Mouse (Mus musculus): Measurements from ENCODE around the gene Milr1. TPM values are rescaled to one million over a fixed set of nuclear protein-coding genes. Genes with fewer than 3 reads are reported as not detected.
"Not testable (repeated sequence)": the region's sequence is repeated elsewhere in the genome, so short reads cannot be mapped to it uniquely, and the experiment has no call there.

Milr1 gene
- total RNA-seq (2015; ENCODE audit: low replicate concordance) (7.9 and 10.5 TPM in 2 replicates), total RNA-seq (2017; ENCODE audit: low replicate concordance) (9.1 and 13.4 TPM in 2 replicates)

DNA sequence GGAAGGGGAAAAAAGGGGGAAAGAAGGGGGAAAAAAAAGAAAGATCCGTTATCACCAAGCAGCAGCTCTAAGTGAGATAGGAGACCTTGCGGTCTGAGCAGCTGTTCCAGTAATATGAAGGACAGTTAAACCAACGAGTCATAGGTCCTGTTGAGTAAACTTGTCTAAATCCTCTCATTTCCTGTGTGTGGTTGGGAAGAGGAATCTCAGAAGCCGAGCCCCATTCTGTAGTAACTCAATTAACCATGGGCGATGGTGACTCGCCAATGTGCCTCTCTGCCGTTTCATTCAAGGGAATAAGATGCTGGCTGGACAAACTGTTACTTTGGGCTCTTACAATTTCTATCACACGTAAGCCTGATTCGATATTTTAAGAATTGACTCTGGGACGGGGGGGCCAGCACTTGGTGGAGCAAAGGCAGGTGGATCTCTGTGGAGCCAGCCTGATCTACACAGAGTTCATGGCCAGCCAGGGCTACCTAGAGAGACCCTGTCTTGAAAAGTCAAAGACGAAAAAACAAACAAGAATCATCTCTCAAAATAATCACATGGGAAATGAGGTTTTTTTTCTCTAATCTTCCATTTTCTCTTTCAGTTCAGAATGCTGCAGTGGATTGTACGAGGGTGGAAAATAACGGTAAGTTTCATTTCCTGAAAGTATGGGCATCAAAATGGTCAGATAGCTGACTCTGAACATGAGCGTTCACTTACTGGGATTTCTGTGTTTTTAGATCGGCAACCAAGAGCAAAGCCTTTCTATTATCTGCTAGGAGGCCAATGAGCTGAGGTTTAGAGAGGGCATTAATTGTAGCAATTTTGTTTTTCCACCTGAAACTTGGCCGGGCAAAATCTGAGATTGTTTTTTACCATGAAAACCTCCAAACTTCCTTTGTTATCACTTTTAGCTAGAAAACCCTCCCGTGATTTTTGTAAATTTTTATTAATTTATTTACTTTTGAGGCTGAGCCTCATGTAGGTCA, at the start of gene Milr1:
Milr1 (plus strand) TSS at position 188 of the 980 bp plus-strand sequence.
- no peak for ATAC-seq (replicated peaks; ENCODE audit: low FRiP score, poor library complexity, severe bottlenecking)

DNA sequence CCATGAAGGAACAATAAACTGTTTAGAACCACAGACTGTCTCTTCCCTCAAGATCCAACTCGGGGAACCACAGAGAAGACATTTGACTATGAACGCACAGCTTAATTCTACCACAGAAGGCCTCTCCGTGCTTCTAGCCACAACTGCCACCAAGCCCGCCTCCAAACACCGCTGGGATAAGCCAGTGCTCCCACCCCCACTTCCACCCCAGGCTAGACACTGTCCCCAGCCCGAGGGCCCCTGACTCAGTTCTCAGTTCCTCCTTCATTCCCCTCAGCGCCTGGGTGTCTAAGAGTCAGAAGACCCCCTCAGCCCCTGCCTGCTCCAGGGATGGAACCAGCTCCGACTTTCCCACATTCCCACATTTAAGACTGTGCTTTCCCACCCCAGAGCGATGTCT, 49.4 kb upstream of the Milr1 start:
- no peak for ATAC-seq (replicated peaks; ENCODE audit: low FRiP score, poor library complexity, severe bottlenecking)

DNA sequence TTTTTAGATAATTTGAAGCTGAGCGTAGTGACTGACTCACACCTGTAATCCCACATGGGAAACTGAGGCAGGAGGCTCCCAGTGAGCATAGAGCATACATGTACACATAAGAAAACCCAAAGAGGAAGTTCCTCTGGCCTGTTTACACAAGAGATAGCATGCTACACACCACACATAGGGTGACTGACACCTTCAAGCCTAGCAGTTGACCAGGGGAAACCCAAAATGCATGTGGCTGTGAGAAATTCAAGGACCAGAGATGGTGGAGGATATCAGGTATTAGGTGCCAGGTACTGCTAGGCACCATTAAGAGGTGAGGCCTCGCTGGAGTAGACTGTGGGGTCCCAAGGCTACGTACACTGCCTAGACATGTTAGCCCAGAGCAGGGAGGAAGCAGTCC, 48.4 kb upstream of the Milr1 start:
- no peak for ATAC-seq (replicated peaks; ENCODE audit: low FRiP score, poor library complexity, severe bottlenecking)

DNA sequence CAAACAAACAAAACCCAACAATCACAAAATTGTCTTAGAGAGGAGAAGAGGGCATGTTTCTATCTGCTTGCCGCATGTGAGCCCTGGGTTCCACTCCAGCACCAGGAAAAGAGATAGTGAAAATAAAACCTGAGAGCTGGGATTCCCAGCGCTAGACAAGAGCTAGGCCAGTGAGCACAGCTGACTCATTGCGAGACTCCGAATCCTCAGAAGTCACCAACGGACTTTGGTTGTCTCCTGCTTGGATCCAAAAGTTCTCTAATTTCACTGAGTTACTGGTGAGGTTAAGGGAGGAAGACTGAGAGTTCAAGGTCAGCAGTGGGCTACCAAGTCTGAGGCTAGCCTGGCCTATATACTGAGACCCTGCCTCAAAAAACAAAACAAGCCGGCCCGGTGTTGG, 47.1 kb upstream of the Milr1 start:
- ATAC-seq (replicated peaks; ENCODE audit: low FRiP score, poor library complexity, severe bottlenecking): no peak

DNA sequence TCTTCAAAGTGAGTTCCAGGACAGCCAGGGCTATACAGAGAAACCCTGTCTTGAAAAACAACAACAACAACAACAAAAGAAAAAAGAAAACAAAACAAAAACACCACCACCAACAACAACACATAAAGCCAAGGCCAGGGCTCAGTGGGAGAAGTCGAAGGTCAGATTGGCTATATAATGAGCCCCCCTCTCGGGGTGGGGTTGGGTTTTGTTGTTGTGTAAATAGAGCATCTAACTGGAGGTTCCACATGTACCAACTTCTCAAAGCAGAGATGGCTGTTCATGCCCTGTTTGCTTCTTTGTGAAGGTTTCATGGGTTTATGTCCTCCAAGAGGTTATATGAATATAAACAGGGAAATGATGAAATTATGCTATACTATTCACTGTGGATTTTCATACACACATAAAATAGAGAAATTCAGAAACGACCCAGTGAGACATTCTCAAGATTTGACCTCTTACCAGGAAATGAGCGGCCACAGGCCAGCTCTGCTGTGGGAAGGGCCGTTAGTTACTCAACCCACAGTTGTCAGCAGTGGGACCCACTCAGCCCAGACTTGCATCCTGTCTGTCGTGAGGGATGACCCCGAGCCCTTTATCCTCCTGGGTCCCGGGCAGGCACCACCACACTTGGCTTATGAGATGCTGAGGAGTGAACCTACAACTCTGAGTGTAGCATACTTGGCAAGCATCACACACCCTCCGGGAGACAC, 46.5 kb upstream of the Milr1 start:
- ATAC-seq (replicated peaks; ENCODE audit: low FRiP score, poor library complexity, severe bottlenecking): no peak

DNA sequence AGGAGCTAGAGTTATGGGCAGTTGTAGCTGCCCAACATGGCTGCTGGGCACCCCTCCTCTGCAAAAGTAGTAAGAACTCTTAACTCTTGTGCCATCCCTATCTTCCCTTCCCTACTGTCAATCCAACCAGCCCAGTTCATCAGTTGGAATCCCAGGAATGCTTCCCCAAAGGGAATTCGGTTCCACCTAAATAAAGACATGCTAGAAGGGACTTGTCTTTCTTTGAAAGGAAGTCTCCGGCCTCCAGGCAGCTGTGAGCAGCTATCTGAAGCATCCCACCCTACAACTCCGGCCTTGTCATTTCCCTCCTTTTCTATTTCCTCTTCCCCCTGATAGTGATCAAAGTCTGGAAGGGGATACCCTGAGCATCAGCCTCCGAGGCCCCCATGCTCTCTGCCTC, 44.8 kb upstream of the Milr1 start:
- ATAC-seq (replicated peaks; ENCODE audit: low FRiP score, poor library complexity, severe bottlenecking): no peak

DNA sequence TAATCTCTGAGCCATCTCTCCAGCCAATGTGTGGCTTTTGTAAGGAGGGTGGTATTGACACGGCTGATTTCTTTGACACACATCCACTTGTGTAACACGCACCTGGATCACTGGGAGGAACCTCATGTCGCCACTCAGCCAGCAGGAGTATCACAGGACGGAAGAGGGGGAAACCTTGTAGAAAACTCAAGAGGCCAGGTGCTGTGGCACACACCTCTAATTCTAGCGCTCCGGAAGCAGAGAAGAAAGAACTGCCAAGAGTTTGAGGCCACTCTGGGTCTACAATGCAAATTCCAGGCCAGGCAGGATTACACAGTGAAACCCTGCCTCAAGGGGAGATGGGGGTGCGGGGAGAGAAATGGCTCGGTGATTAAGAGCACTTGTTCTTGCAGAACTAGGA, 43.9 kb upstream of the Milr1 start:
- no peak for ATAC-seq (replicated peaks; ENCODE audit: low FRiP score, poor library complexity, severe bottlenecking)

DNA sequence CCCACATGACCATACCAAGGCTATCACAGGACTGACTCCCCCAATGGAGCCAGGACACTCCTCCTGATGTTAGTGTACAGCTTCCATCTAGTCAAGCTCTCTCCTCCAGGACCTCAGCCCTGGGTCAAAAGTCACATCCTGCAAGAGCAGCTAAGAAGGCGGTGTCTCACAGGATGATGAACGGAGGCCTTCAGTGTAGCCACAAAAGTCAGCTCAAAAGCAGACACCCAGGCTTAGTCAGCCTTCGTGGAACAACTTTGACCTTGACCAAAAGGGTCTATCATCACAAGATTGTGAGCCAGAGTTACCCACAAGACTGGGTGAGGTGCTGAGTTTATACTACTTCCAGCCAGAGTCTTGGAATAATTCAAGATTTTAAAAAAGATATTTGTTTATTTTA, 43.2 kb upstream of the Milr1 start:
- no peak for ATAC-seq (replicated peaks; ENCODE audit: low FRiP score, poor library complexity, severe bottlenecking)

DNA sequence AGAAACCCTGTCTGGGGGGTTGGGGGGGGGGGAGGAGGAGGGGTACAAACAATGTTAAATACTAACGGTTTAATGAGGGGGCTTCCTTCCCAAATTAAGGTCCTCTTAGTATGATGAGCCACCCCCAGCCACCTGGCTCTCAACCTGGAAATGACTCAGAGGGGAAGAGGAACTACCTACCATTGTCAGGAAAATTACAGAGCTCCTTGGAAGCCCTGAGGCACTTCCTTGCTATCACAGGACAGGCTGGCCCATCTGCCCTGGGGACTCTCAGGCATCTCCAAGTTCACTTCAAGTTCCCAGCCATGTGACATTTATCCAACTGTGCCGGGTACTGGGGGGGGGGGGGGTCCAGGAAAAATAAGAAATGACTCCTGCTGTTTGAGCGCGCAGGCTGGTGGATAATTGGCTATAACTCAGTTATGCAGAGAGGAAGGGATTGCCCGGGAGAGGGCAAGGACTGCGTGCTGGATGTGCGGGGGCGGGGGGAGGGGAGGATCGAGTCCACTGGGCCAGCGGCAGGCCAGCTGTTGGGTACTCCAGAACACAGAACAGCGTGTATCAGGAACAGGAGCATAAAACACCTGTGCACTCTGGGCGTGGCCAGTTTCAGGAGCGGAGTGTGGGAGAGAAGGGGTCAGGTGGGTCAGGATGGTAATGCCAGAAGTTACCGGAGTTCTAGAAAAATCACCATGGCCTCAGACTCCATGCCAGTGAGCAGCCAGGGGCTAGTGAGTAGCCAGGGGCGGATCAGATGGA, 41.6 kb upstream of the Milr1 start:
- ATAC-seq (replicated peaks; ENCODE audit: low FRiP score, poor library complexity, severe bottlenecking): no peak

DNA sequence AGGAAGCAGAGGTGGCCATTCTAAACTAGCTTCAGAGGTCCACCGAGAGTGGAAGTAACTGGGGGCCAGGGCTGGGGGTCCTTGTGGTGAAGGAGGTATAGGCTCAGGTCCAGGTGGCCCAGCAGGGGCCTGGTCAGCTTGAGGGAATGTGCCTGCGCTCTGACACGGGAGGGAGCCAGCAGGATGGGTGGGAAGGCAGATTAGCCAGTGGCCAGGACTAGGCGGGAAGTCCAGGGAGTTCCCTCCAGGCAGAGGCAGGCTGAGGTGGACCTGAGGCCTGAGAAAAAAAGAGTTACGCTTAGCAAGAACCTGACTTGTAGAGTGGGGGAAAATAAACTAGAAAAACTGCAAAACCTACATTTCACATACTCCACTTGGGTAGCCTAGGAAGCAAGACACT, 40.2 kb upstream of the Milr1 start:
- ATAC-seq (replicated peaks; ENCODE audit: low FRiP score, poor library complexity, severe bottlenecking): no peak

DNA sequence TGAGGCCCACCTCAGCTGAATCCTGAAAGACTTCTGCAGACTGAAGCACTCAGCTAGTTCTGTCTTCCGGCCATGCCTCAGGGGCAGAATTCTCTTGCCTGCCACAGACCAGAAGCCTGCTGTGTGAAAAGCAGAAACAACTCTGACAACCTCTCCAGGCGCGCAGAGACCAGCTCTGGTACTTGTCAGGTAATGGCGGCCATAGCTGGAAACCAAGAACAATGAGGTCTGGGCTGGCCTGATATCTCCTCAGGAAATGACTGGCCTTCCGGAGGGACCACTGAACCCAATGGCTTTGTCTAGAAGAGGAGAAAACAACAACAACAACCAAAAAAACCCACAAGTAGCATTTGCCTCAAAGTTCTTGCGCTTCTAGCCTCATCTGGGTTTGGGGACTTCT, 36.0 kb upstream of the Milr1 start:
- ATAC-seq (replicated peaks; ENCODE audit: low FRiP score, poor library complexity, severe bottlenecking): no peak

DNA sequence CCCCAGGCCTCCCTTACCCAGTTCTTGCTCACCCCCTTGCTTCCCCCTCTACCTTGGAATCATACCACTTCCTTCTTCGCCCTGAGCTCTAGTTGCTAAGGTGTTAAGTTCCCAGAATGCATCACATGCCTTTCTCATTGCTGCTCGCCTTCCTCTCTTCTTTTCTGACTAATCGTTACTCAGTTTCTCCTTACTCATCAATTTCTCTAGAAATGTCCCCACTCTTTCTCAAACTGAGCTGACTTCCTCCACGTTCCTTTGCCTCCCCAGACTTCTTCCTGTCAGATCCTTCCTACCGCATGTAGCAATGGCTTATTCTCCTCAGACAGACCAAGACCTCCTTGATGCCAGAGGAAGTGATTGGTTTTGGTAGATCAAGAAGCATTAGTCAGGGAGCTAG, 34.5 kb upstream of the Milr1 start:
- no peak for ATAC-seq (replicated peaks; ENCODE audit: low FRiP score, poor library complexity, severe bottlenecking)

DNA sequence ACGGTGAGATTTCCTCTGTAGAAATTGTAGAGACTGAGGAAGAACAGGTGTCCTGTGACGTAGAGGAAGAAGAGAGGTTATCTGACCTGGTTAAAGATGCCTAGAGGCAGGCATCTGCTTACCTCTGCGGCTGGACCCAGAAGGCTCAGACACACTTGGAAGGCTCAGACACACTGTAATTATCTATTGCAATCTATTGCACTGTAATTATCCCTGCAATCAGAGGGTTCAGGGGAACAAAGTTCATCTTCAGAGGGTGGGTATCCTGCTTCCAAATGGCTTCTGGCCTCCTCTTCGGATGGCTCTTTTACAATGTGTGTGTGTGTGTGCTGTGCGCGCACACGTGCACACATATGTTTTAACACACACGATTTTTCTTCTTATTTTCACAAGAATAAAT, 30.6 kb upstream of the Milr1 start:
- ATAC-seq (replicated peaks; ENCODE audit: low FRiP score, poor library complexity, severe bottlenecking): no peak

DNA sequence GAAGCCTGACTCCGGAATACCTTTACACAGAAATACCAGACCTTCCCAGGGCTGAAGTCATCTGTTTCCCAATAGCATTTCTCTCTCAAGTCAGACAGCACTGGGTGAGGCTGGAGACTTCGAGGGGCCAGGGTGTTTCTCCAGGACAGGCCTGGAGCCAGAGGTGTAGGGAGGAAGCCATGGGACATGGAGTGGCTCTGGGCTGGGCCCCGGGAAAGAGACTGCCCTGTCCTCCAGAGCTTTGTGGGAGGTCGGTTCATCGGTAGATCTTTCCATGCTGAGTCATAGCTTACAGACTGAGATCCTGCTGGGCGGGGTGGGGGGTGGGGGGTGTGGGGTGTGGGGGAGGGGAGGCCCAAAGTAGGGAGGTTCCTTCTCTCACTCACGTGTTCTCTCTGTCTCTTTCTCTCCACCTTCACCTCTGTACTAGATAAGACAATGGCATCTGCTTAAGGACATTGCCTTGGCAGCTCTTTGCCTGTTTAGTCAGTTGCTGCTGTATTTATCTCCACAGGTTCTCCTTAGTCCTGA, 28.1 kb upstream of the Milr1 start:
- ATAC-seq (replicated peaks; ENCODE audit: low FRiP score, poor library complexity, severe bottlenecking): 0 out of 2 replicates have a peak, but pooled peaks have one; percentile 63

DNA sequence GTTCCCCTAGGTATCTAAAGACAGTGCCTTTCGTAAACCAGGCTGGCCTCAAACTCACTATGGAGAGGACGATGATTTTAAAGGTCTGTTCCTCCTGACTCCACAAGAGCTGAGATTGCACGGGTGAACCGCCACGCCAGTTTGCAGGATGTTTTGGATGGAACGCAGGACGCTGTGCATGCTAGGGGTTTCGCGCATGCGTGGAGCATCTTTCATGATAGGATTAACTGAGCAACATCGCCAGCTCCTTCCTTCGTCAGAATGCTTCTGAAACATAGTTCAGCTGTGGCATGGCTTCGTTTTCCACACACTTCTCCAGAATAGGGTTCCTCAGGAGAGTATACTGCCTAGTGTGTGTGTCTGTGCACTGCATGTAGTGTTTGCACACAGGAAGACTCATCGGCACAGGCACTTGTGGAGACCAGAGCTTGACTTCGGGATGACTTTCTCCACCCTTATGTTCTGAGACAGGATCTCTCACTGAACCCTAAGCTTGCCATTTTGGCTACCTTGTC, 27.4 kb upstream of the Milr1 start:
- no peak for ATAC-seq (replicated peaks; ENCODE audit: low FRiP score, poor library complexity, severe bottlenecking)

DNA sequence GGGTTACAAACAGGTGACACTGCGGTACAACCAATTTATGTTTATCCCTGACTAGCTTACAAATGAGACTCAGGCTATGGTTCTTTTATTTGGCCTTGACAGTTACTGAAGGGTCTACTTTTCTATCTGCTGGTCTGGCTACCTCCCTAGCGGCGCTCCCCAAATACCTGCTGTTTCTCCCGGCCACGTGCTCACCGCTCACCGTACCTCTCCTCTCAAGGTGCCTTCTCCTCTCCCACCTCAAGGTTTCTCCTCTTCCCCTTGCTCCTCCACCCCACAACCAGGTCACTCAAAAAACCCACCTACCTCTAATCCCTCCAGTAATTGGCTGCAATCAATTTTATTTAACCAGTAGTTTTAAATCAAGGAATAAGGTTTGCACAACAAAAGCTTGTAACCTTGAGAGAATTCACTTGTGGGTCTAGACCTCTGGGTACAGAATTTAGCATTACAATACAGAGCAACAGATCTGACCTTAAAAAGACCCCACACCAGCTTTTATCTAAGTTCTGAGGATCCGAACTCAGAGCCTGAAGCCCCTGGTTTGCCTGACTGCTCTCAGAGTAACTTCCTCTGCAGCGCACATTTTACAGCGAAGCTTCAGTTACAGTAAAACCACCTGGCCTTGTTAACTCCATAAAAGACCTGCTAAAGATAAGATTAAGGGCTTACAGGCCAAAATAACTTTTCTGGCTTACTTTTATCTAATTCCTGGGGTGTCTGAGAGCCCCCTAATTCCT, 26.7 kb upstream of the Milr1 start:
- no peak for ATAC-seq (replicated peaks; ENCODE audit: low FRiP score, poor library complexity, severe bottlenecking)

DNA sequence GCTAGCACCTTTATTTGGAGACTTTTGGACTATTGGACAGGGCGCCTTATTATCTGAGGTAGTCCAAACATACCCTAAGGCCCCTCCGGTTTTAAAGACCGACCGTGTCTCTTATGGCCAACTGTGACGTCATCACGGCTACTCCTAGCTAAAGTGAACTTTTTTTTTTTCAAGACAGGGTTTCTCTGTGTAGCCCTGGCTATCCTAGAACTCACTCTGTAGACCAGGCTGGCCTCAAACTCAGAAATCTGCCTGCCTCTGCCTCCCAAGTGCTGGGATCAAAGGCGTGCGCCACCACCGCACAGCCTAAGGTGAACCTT, 26.1 kb upstream of the Milr1 start:
- not testable (repeated sequence) for ATAC-seq (replicated peaks; ENCODE audit: low FRiP score, poor library complexity, severe bottlenecking)

DNA sequence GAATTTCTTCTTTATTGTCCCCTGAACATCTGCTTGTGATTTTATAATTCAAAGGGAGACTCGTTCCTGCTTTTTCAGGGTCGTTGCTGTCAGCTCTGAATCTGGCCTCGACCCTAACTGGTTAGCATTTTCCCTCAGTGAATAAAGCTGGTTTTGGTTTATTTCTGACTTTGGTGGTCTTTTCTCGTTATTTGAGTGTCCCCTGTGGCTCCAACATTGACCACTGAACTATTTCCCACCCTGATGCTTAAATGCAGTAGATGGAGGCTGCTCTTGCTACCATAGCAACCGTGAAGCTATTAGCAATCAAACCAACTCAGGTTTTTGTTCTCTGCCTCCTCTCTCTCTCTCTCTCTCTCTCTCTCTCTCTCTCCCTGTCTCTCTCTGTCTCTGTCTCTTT, 23.1 kb upstream of the Milr1 start:
- no peak for ATAC-seq (replicated peaks; ENCODE audit: low FRiP score, poor library complexity, severe bottlenecking)

Measured in erythroid progenitor cell, adult 5-6 weeks (primary cell).